Mouse (Mus musculus): ENCODE results near the gene Pola2. TPM values are rescaled to one million over a fixed set of nuclear protein-coding genes. Genes with fewer than 3 reads are reported as not detected.
A peak's percentile ranks its signal among the peaks of the same experiment; 100 is the strongest.

The Pola2 gene
- polyA plus RNA-seq, 1 experiment = 16.8 TPM

DNA sequence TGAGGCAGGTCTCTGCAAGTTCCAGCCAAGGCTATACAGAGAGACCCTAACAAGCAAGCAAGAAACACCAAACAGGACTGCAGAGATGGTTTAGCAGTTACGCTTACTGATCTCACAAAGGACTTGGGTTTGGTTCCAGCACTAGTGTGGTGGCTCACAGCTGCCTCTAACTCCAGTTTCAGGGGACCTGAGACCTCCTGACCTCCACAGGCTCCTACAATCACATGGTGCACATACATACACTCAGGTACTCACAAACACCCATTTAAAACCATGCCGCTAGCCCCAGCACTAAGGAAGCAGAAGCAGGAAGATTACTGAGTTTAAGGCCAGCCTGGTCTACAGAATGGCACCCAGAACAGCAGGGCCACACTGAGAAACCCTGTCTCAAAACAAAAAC lies 802 bp upstream of the Pola2 start:
- Histone ChIP-seq H3K4me1 (ENCODE audit: control insufficient read depth, insufficient read depth, low read length) (no peaks in the 10 kb centered on the region), H3K27ac (ENCODE audit: insufficient read depth, low read length) (no peak overlapping the region), H3K27me3 (ENCODE audit: control insufficient read depth, insufficient read depth, low read length) (no peaks in the 10 kb centered on the region), H3K4me3 (replicated peaks; ENCODE audit: insufficient read depth, low read depth, low read length) (peak overlapping the region; percentile 84)
- TF ChIP-seq POLR2A (IDR thresholded peaks at IDR 0.05; ENCODE audit: borderline replicate concordance, insufficient read depth, low read length) = no peak
- TF ChIP-seq CTCF (IDR thresholded peaks at IDR 0.05; ENCODE audit: borderline replicate concordance, insufficient read depth, low read depth, low read length) = no peak
- WGBS = 84% methylated on average over 2 of the region's 2 CpGs
- DNase-seq = no peak

- TF ChIP-seq CTCF (IDR thresholded peaks at IDR 0.05; ENCODE audit: borderline replicate concordance, insufficient read depth, low read depth, low read length) = no peak
- no peak for TF ChIP-seq POLR2A (IDR thresholded peaks at IDR 0.05; ENCODE audit: borderline replicate concordance, insufficient read depth, low read length)
- H3K4me3 ChIP-seq (replicated peaks; ENCODE audit: insufficient read depth, low read depth, low read length) = no peak overlapping the region
- WGBS = 22% methylated on average over 1 of the region's 1 CpGs
- no peak for DNase-seq
- H3K27ac ChIP-seq (ENCODE audit: insufficient read depth, low read length) = no peak overlapping the region
- H3K4me1 ChIP-seq (ENCODE audit: control insufficient read depth, insufficient read depth, low read length) = no peaks in the 10 kb centered on the region
- no peaks in the 10 kb centered on the region for H3K27me3 ChIP-seq (ENCODE audit: control insufficient read depth, insufficient read depth, low read length)
These were observed 1.4 kb downstream of the Pola2 start for GRCm38 (mm10) chr19:5962651-5963050.

GRCm38 (mm10) chr19:5957371-5957770 lies 6.6 kb downstream of the Pola2 start:
- Histone ChIP-seq H3K27ac (ENCODE audit: insufficient read depth, low read length) (no peak overlapping the region), H3K4me3 (replicated peaks; ENCODE audit: insufficient read depth, low read depth, low read length) (no peak overlapping the region), H3K4me1 (ENCODE audit: control insufficient read depth, insufficient read depth, low read length) (no peaks in the 10 kb centered on the region), H3K27me3 (ENCODE audit: control insufficient read depth, insufficient read depth, low read length) (no peaks in the 10 kb centered on the region)
- 92% methylated on average over 5 of the region's 5 CpGs for WGBS
- TF ChIP-seq CTCF (IDR thresholded peaks at IDR 0.05; ENCODE audit: borderline replicate concordance, insufficient read depth, low read depth, low read length) (no peak), POLR2A (IDR thresholded peaks at IDR 0.05; ENCODE audit: borderline replicate concordance, insufficient read depth, low read length) (no peak)
- DNase-seq = no peak

- H3K4me1 ChIP-seq (ENCODE audit: control insufficient read depth, insufficient read depth, low read length) = no peaks in the 10 kb centered on the region
- DNase-seq = peak; percentile 84 to 87
- TF ChIP-seq CTCF (IDR thresholded peaks at IDR 0.05; ENCODE audit: borderline replicate concordance, insufficient read depth, low read depth, low read length) = peak; percentile 87
- no peak for TF ChIP-seq POLR2A (IDR thresholded peaks at IDR 0.05; ENCODE audit: borderline replicate concordance, insufficient read depth, low read length)
- no peak overlapping the region for H3K4me3 ChIP-seq (replicated peaks; ENCODE audit: insufficient read depth, low read depth, low read length)
- H3K27me3 ChIP-seq (ENCODE audit: control insufficient read depth, insufficient read depth, low read length) = no peaks in the 10 kb centered on the region
- H3K27ac ChIP-seq (ENCODE audit: insufficient read depth, low read length) = no peak overlapping the region
- 3% methylated on average over 3 of the region's 3 CpGs for WGBS
These were observed 7.3 kb downstream of the Pola2 start for GRCm38 (mm10) chr19:5956685-5957084.

- no peak for TF ChIP-seq CTCF (IDR thresholded peaks at IDR 0.05; ENCODE audit: borderline replicate concordance, insufficient read depth, low read depth, low read length)
- TF ChIP-seq POLR2A (IDR thresholded peaks at IDR 0.05; ENCODE audit: borderline replicate concordance, insufficient read depth, low read length) = no peak
- 86% methylated on average over 28 of the region's 28 CpGs for WGBS
- Histone ChIP-seq H3K4me3 (replicated peaks; ENCODE audit: insufficient read depth, low read depth, low read length) (no peak overlapping the region), H3K4me1 (ENCODE audit: control insufficient read depth, insufficient read depth, low read length) (no peaks in the 10 kb centered on the region), H3K27ac (ENCODE audit: insufficient read depth, low read length) (no peak overlapping the region), H3K27me3 (ENCODE audit: control insufficient read depth, insufficient read depth, low read length) (no peaks in the 10 kb centered on the region)
- DNase-seq = no peak
These were observed 8.0 kb downstream of the Pola2 start for GRCm38 (mm10) chr19:5955704-5956670.

DNA sequence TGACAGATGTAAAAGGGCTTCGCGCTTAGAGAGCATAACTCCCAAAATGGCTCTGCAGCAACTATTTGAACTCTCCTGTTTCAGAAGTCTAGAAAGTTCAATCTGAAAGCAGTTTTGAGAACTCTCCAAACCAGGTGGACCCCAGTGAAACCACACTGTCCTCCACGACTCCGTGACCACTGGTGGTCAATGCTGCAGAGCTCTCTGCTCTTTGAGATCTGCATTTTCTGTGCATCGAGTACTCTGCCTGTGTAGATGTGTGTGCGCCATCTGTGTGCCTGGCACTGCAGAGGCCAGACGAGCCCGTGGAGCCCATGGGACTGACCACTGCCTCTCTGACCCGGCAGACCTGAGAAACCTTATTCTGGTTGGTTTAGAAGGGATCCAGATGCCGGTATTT lies 9.1 kb downstream of the Pola2 start:
- WGBS = 84% methylated on average over 10 of the region's 10 CpGs
- TF ChIP-seq POLR2A (IDR thresholded peaks at IDR 0.05; ENCODE audit: borderline replicate concordance, insufficient read depth, low read length) (no peak), CTCF (IDR thresholded peaks at IDR 0.05; ENCODE audit: borderline replicate concordance, insufficient read depth, low read depth, low read length) (no peak)
- no peak for DNase-seq

GRCm38 (mm10) chr19:5954031-5954710 lies 9.8 kb downstream of the Pola2 start:
- TF ChIP-seq POLR2A (IDR thresholded peaks at IDR 0.05; ENCODE audit: borderline replicate concordance, insufficient read depth, low read length) (no peak), CTCF (IDR thresholded peaks at IDR 0.05; ENCODE audit: borderline replicate concordance, insufficient read depth, low read depth, low read length) (no peak)
- H3K27me3 ChIP-seq (ENCODE audit: control insufficient read depth, insufficient read depth, low read length) = no peaks in the 10 kb centered on the region
- H3K4me1 ChIP-seq (ENCODE audit: control insufficient read depth, insufficient read depth, low read length) = no peaks in the 10 kb centered on the region
- no peak for DNase-seq
- 87% methylated on average over 22 of the region's 22 CpGs for WGBS
- no peak overlapping the region for H3K4me3 ChIP-seq (replicated peaks; ENCODE audit: insufficient read depth, low read depth, low read length)
- H3K27ac ChIP-seq (ENCODE audit: insufficient read depth, low read length) = no peak overlapping the region

More for the DNA sequence above, 9.1 kb downstream of the Pola2 start:
- Histone ChIP-seq H3K4me3 (replicated peaks; ENCODE audit: insufficient read depth, low read depth, low read length) (no peak overlapping the region), H3K27me3 (ENCODE audit: control insufficient read depth, insufficient read depth, low read length) (no peaks in the 10 kb centered on the region), H3K27ac (ENCODE audit: insufficient read depth, low read length) (no peak overlapping the region), H3K4me1 (ENCODE audit: control insufficient read depth, insufficient read depth, low read length) (no peaks in the 10 kb centered on the region)
